Mouse (Mus musculus) cortical plate, adult 2 months (tissue): Measurements from ENCODE around the gene Syce3. TPM values are rescaled to one million over a fixed set of nuclear protein-coding genes. Genes with fewer than 3 reads are reported as not detected.

ENCODE experiments used
- H3K27ac ChIP-seq: fragments of 200-500 bp; 2 replicates; pipeline ENCODE4 v1.5.1; 2012; ENCODE audit warnings: low read length, control low read depth, inconsistent platforms; ENCODE audit not compliant: insufficient read depth
- H3K4me1 ChIP-seq: fragments of 200-500 bp; 2 replicates; pipeline ENCODE4 v1.6.1; 2011; ENCODE audit warnings: low read length; ENCODE audit not compliant: control insufficient read depth, insufficient read depth
- H3K4me3 ChIP-seq: fragments of 200-500 bp; 2 replicates; pipeline ENCODE4 v1.5.1; 2011; ENCODE audit warnings: mild to moderate bottlenecking, low read length, control low read depth; ENCODE audit not compliant: insufficient read depth
- CTCF ChIP-seq: fragments of 200-500 bp; IDR thresholded peaks from 2 replicates; pipeline ENCODE4 v1.5.1; 2011; ENCODE audit warnings: mild to moderate bottlenecking, control low read depth, low read length; ENCODE audit not compliant: insufficient read depth; ENCODE audit errors: extremely low read depth
- POLR2A ChIP-seq: fragments of 200-500 bp; IDR thresholded peaks from 2 replicates; pipeline ENCODE4 v1.6.1; 2011; ENCODE audit warnings: mild to moderate bottlenecking, low read length, control low read depth; ENCODE audit not compliant: insufficient read depth; ENCODE audit errors: extremely low read depth
- polyA plus RNA-seq: library from polyadenylated mRNA; depleted of rRNA; stranded (reverse); fragments of >200 nt; gene quantifications from 2 replicates; pipeline ENCODE4 v1.2.3, GENCODE M21; 2012; rRNA removed

Syce3 gene
- polyA plus RNA-seq, 1 experiment: 0.33 TPM

GRCm38 (mm10) chr15:89354455-89354854 lies 55.8 kb downstream of the Syce3 start:
- TF ChIP-seq POLR2A (no peak), CTCF (no peak)
- Histone ChIP-seq H3K4me1 (no peaks in the 10 kb centered on the region; the same call in 1 of the 2 replicates), H3K4me3 (peak overlapping the region; percentile 68; the same call in 1 of the 2 replicates), H3K27ac (no peak overlapping the region)

- no peak for TF ChIP-seq POLR2A
- TF ChIP-seq CTCF: no peak
- Histone ChIP-seq H3K4me3 (no peak overlapping the region), H3K27ac (no peak overlapping the region), H3K4me1 (no peaks in the 10 kb centered on the region; the same call in 1 of the 2 replicates)
Measured at GRCm38 (mm10) chr15:89353837-89354236, 56.5 kb downstream of the Syce3 start.

DNA sequence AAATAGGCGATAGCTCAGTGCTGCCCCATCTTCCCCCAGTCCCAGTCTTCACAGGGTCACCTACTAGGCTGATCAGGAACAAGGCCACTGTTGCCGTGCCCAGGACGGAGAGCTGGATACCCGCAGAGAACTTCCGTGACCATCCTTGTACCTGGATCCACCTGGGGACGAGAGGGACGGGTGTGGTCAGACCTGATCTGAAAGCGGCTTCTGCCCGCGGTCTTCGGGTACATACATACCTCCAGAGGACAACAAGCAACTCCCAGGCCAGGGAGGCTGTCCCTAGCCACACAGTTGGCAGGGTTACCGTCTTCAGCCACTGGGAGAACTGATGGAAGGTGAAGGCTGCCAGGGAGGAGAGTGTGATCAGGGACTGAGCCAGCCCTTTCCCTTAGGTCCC lies 57.5 kb downstream of the Syce3 start:
- Histone ChIP-seq H3K27ac (no peak overlapping the region), H3K4me3 (no peak overlapping the region), H3K4me1 (no peaks in the 10 kb centered on the region)
- TF ChIP-seq CTCF (no peak), POLR2A (no peak)

- Histone ChIP-seq H3K4me1 (no peaks in the 10 kb centered on the region), H3K4me3 (no peak overlapping the region), H3K27ac (no peak overlapping the region)
- TF ChIP-seq CTCF: no peak
- no peak for TF ChIP-seq POLR2A
Measured at GRCm38 (mm10) chr15:89352054-89352453, 58.2 kb downstream of the Syce3 start.

- TF ChIP-seq POLR2A (no peak), CTCF (no peak)
- H3K27ac ChIP-seq: no peak overlapping the region
Measured at GRCm38 (mm10) chr15:89351302-89351701, 59.0 kb downstream of the Syce3 start.

GRCm38 (mm10) chr15:89350447-89350846 lies 59.9 kb downstream of the Syce3 start:
- TF ChIP-seq CTCF (no peak), POLR2A (no peak)
- no peaks in the 10 kb centered on the region for H3K4me1 ChIP-seq
- H3K4me3 ChIP-seq: no peak overlapping the region
- no peak overlapping the region for H3K27ac ChIP-seq

More at GRCm38 (mm10) chr15:89351302-89351701, 59.0 kb downstream of the Syce3 start:
- H3K4me1 ChIP-seq: no peaks in the 10 kb centered on the region
- no peak overlapping the region for H3K4me3 ChIP-seq

- Histone ChIP-seq H3K27ac (no peak overlapping the region), H3K4me3 (no peak overlapping the region), H3K4me1 (no peaks in the 10 kb centered on the region)
- TF ChIP-seq POLR2A (no peak), CTCF (no peak)
Measured at GRCm38 (mm10) chr15:89343325-89343724, 67.0 kb downstream of the Syce3 start.

DNA sequence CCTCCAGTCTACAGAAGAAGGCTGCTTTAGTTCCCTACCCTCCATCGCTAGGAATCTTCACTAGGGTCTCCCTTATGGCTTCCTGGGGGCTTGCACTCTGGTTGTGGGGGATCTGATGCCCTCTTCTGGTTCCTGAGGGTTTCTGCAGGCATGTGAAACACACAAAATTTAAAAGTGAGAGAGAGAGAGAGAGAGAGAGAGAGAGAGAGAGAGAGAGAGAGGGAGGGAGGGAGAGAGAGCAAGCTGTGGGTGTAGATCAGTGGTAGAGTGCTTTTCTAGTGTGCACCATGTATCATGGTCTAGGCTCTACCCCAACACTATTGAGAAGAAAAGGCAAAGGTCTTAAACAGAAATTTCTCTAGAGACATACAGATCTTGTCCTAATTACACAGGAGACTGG lies 68.6 kb downstream of the Syce3 start:
- TF ChIP-seq CTCF (no peak), POLR2A (no peak)
- Histone ChIP-seq H3K4me3 (no peak overlapping the region), H3K4me1 (no peaks in the 10 kb centered on the region), H3K27ac (no peak overlapping the region)

Other genes starting within 250 kb of the Syce3 start
- gene Plxnb2, start 229.7 kb downstream of the Syce3 start, polyA plus RNA-seq: 51.0 and 52.9 TPM in 2 replicates
- gene Dennd6b, start 214.0 kb downstream of the Syce3 start, polyA plus RNA-seq: 137 and 148 TPM in 2 replicates
- 119 and 135 TPM in 2 replicates for gene Ppp6r2, start 198.9 kb downstream of the Syce3 start, polyA plus RNA-seq
- 264 and 276 TPM in 2 replicates for gene Sbf1, start 95.2 kb downstream of the Syce3 start, polyA plus RNA-seq
- not detected in 2 replicates for gene Adm2, start 87.8 kb downstream of the Syce3 start, polyA plus RNA-seq
- not detected in 2 replicates for gene Miox, start 76.1 kb downstream of the Syce3 start, polyA plus RNA-seq
- gene Lmf2, start 54.8 kb downstream of the Syce3 start, polyA plus RNA-seq: 12.8 and 13.5 TPM in 2 replicates
- gene Ncaph2, start 54.8 kb downstream of the Syce3 start, polyA plus RNA-seq: 119 TPM in 2 replicates
- gene Sco2, start 36.7 kb downstream of the Syce3 start, polyA plus RNA-seq: 35.2 and 36.9 TPM in 2 replicates
- gene Tymp, start 33.5 kb downstream of the Syce3 start, polyA plus RNA-seq: 3.1 and 3.7 TPM in 2 replicates
- 5.4 and 5.6 TPM in 2 replicates for gene Odf3b, start 31.2 kb downstream of the Syce3 start, polyA plus RNA-seq
- 0.71 and 0.85 TPM in 2 replicates for gene Klhdc7b, start 25.6 kb downstream of the Syce3 start, polyA plus RNA-seq
- gene Cpt1b, start 15.4 kb upstream of the Syce3 start, polyA plus RNA-seq: 2.5 and 2.7 TPM in 2 replicates
- gene C730034F03Rik, start 19.1 kb upstream of the Syce3 start, polyA plus RNA-seq: 2.8 and 3.2 TPM in 2 replicates
- gene Gm44502, start 19.2 kb upstream of the Syce3 start, polyA plus RNA-seq: 0.08 and 0.21 TPM in 2 replicates
- gene Chkb, start 19.4 kb upstream of the Syce3 start, polyA plus RNA-seq: 60.0 and 66.7 TPM in 2 replicates
- 141 and 146 TPM in 2 replicates for gene Mapk8ip2, start 43.4 kb upstream of the Syce3 start, polyA plus RNA-seq
- 39.9 and 40.2 TPM in 2 replicates for gene Arsa, start 66.9 kb upstream of the Syce3 start, polyA plus RNA-seq
- 98.8 and 99.7 TPM in 2 replicates for gene Shank3, start 89.1 kb upstream of the Syce3 start, polyA plus RNA-seq
- 3.2 and 4.4 TPM in 2 replicates for gene Acr, start 157.8 kb upstream of the Syce3 start, polyA plus RNA-seq
- gene Rabl2, start 181.4 kb upstream of the Syce3 start, polyA plus RNA-seq: 96.6 and 101 TPM in 2 replicates